Mouse (Mus musculus) midbrain, postnatal 0 days (tissue): ENCODE measurements around the gene Susd1. TPM values are rescaled to one million over a fixed set of nuclear protein-coding genes. Genes with fewer than 3 reads are reported as not detected.
A peak's percentile ranks its signal among the peaks of the same experiment; 100 is the strongest.

Source experiments
- ATAC-seq: fragments of 200-750 bp; cut with Nextera tagmentation; 2 replicates; pipeline ENCODE4 v1.8.0; 2017; ENCODE audit warnings: moderate number of reproducible peaks, mild to moderate bottlenecking, moderate TSS enrichment, moderate library complexity; ENCODE audit not compliant: low FRiP score
- DNase-seq: peaks from one replicate; pipeline ENCODE4 v3.0.0-alpha.2; 2015; ENCODE audit warnings: low spot score
- H3K27ac ChIP-seq: fragments of 300-500 bp; sonication (generic); 2 replicates; pipeline ENCODE4 v1.5.1; 2014; ENCODE audit warnings: low read depth, mild to moderate bottlenecking, low read length, mixed read lengths
- H3K27me3 ChIP-seq: fragments of 300-500 bp; sonication (generic); 2 replicates; pipeline ENCODE4 v1.6.1; 2014; ENCODE audit warnings: low read length, control low read depth, mixed read lengths; ENCODE audit not compliant: insufficient read depth
- H3K36me3 ChIP-seq: fragments of 300-500 bp; sonication (generic); 2 replicates; pipeline ENCODE4 v1.6.1; 2014; ENCODE audit warnings: low read length, control low read depth, mixed read lengths; ENCODE audit not compliant: insufficient read depth
- H3K4me1 ChIP-seq: fragments of 300-500 bp; sonication (generic); 2 replicates; pipeline ENCODE4 v1.6.1; 2014; ENCODE audit warnings: mild to moderate bottlenecking, control low read depth, antibody characterized with exemption, low read length, mixed read lengths; ENCODE audit not compliant: insufficient read depth
- H3K4me2 ChIP-seq: fragments of 300-500 bp; sonication (generic); 2 replicates; pipeline ENCODE4 v1.6.1; 2014; ENCODE audit warnings: low read depth, mild to moderate bottlenecking, low read length, mixed read lengths; ENCODE audit not compliant: poor library complexity, severe bottlenecking
- H3K4me3 ChIP-seq: fragments of 300-500 bp; sonication (generic); 2 replicates; pipeline ENCODE4 v1.5.1; 2014; ENCODE audit warnings: low read depth, mild to moderate bottlenecking, low read length, moderate library complexity
- H3K9ac ChIP-seq: fragments of 300-500 bp; sonication (generic); replicated peaks from 2 replicates; pipeline ENCODE4 v1.6.1; 2014; ENCODE audit warnings: mild to moderate bottlenecking, low read length, moderate library complexity, mixed read lengths; ENCODE audit not compliant: poor library complexity, severe bottlenecking
- H3K9me3 ChIP-seq: fragments of 300-500 bp; sonication (generic); 2 replicates; pipeline ENCODE4 v1.6.1; 2016; ENCODE audit warnings: low read length, control low read depth
- CTCF ChIP-seq: IDR thresholded peaks from 2 replicates; pipeline ENCODE4 v1.5.1; 2016; ENCODE audit warnings: antibody characterized with exemption, mild to moderate bottlenecking
- WGBS: fragments of 180-500 bp; shearing (Covaris S2); extraction: QIAGEN DNeasy Blood & Tissue Kit; methylation state at CpG from one replicate; pipeline ENCODE4 v1.1.7; 2014; 5-methylcytosine and 5-hydroxymethylcytosine counted together
- polyA plus RNA-seq: library from polyadenylated mRNA; unstranded; fragments of >200 nt; fragmentation: Nextera tagmentation; extraction: Ambion mirVana; gene quantifications from 2 replicates; pipeline ENCODE4 v1.2.1, GENCODE M21; 2015
- total RNA-seq: library from RNA; depleted of rRNA; stranded (reverse); fragments of >200 nt; gene quantifications from 2 replicates; pipeline ENCODE4 v1.2.3, GENCODE M21; 2014

The Susd1 gene
- total and polyA plus RNA-seq, 2 experiments from 2014 or later: 2.0 to 8.9 TPM

- DNase-seq (no peak), ATAC-seq (no peak)
- H3K9me3 ChIP-seq: no peaks in the 10 kb centered on the region
- 50% methylated on average over 1 of the region's 1 CpGs for WGBS
- no peak overlapping the region for H3K4me3 ChIP-seq
- TF ChIP-seq CTCF: no peak
- H3K4me2 ChIP-seq: no peak overlapping the region
- no peaks in the 10 kb centered on the region for H3K4me1 ChIP-seq
- no peaks in the 10 kb centered on the region for H3K36me3 ChIP-seq
- H3K27me3 ChIP-seq: no peaks in the 10 kb centered on the region
- no peak overlapping the region for H3K9ac ChIP-seq
- no peak overlapping the region for H3K27ac ChIP-seq
These were observed 83.0 kb downstream of the Susd1 start for GRCm38 (mm10) chr4:59355421-59355820.

DNA sequence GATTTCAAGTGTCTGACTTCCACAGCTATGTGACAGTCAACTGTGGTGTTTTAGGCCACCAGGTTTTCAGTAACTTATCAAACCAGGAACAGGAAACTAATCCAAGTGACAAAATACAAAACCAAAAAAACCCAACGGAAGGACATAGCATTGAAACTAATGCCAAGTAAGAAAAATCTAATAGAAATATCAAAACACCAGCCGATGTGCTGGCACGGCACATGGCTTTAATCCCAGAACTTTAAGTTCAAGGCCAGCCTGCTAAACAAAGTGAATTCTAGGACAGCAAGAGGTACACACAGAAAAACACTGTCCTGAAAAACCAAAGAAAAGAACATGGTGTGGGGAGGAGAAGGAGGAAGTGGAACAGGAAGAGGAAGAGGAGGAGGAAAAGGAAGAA lies 83.8 kb downstream of the Susd1 start:
- no peak for DNase-seq
- Histone ChIP-seq H3K9ac (no peak overlapping the region), H3K9me3 (no peaks in the 10 kb centered on the region), H3K27me3 (no peaks in the 10 kb centered on the region), H3K27ac (no peak overlapping the region), H3K4me1 (no peaks in the 10 kb centered on the region), H3K4me2 (no peak overlapping the region), H3K4me3 (no peak overlapping the region), H3K36me3 (no peaks in the 10 kb centered on the region)
- 92% methylated on average over 3 of the region's 3 CpGs for WGBS
- no peak for ATAC-seq
- TF ChIP-seq CTCF: no peak

DNA sequence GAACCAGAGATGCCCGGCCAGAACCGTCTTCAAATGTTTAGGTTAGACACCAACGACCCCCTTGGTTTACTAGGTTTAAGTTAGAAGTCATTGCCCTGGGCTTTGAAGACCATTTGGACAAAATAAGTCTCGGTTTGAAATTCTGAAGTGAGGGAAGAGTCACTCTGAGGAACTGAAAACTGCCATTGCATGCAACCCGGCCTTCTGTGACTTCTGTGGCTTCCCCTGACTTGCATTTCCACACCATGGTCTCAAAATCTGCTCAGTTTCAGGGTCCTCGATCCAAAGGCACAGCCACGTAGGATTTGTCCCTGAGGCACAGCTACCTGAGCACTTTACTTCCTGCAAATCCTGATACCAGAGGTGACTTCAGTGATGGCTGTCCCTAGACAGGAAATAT lies 86.5 kb downstream of the Susd1 start:
- Histone ChIP-seq H3K27me3 (no peaks in the 10 kb centered on the region), H3K27ac (no peak overlapping the region), H3K9me3 (no peaks in the 10 kb centered on the region), H3K36me3 (no peaks in the 10 kb centered on the region), H3K4me2 (no peak overlapping the region), H3K9ac (no peak overlapping the region), H3K4me1 (no peaks in the 10 kb centered on the region), H3K4me3 (no peak overlapping the region)
- 81% methylated on average over 7 of the region's 7 CpGs for WGBS
- TF ChIP-seq CTCF: no peak
- ATAC-seq (no peak), DNase-seq (no peak)

- ATAC-seq (no peak), DNase-seq (no peak)
- H3K4me2 ChIP-seq: no peak overlapping the region
- H3K9me3 ChIP-seq: no peaks in the 10 kb centered on the region
- no peaks in the 10 kb centered on the region for H3K27me3 ChIP-seq
- H3K4me3 ChIP-seq: no peak overlapping the region
- WGBS: 89% methylated on average over 2 of the region's 2 CpGs
- no peaks in the 10 kb centered on the region for H3K4me1 ChIP-seq
- no peak for TF ChIP-seq CTCF
- no peak overlapping the region for H3K9ac ChIP-seq
- H3K36me3 ChIP-seq: no peaks in the 10 kb centered on the region
- H3K27ac ChIP-seq: no peak overlapping the region
These were observed 88.1 kb downstream of the Susd1 start for GRCm38 (mm10) chr4:59350354-59350753.

GRCm38 (mm10) chr4:59349425-59350185 lies 88.8 kb downstream of the Susd1 start:
- Histone ChIP-seq H3K36me3 (no peaks in the 10 kb centered on the region), H3K27me3 (no peaks in the 10 kb centered on the region), H3K27ac (no peak overlapping the region), H3K9me3 (no peaks in the 10 kb centered on the region), H3K4me2 (no peak overlapping the region), H3K9ac (no peak overlapping the region), H3K4me1 (no peaks in the 10 kb centered on the region), H3K4me3 (no peak overlapping the region)
- DNase-seq: no peak
- TF ChIP-seq CTCF: no peak
- ATAC-seq: no peak
- WGBS: 65% methylated on average over 7 of the region's 7 CpGs

DNA sequence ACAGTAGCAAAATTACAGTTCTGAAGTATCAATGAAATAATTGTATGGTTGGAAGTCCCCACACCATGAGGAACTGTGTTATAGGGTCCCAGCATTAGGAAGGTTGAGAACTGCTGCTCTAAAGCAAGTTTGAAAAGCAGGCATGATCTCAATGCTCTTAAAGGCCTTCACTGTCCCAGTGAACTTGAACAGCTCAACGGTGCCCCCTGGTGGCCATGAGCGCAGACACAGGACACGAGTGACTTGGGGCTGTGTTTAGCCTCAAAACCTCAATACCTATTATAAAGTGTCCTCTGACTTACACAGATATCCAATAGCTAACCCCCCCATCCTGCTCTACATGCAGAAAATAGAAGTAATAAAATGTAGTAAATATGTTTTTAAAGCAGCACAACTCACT lies 97.7 kb downstream of the Susd1 start:
- Histone ChIP-seq H3K4me2 (no peak overlapping the region), H3K27me3 (no peaks in the 10 kb centered on the region), H3K4me3 (no peak overlapping the region), H3K27ac (no peak overlapping the region), H3K9me3 (no peaks in the 10 kb centered on the region), H3K9ac (no peak overlapping the region), H3K4me1 (peaks cover 4% of the 10 kb centered on the region; the same call in 1 of the 2 replicates), H3K36me3 (no peaks in the 10 kb centered on the region)
- DNase-seq (peak; percentile 89), ATAC-seq (peak; percentile 72; the same call in 1 of the 2 replicates)
- 0% methylated on average over 3 of the region's 3 CpGs for WGBS
- TF ChIP-seq CTCF: peak; percentile 97
